Mouse (Mus musculus): ENCODE data around the gene Il1f8. TPM values are rescaled to one million over a fixed set of nuclear protein-coding genes. Genes with fewer than 3 reads are reported as not detected.
"Not testable (repeated sequence)": the region's sequence is repeated elsewhere in the genome, so short reads cannot be mapped to it uniquely, and the experiment has no call there.

The Il1f8 gene
- polyA plus RNA-seq (2017; shearing (Covaris generic)), result not detected

DNA sequence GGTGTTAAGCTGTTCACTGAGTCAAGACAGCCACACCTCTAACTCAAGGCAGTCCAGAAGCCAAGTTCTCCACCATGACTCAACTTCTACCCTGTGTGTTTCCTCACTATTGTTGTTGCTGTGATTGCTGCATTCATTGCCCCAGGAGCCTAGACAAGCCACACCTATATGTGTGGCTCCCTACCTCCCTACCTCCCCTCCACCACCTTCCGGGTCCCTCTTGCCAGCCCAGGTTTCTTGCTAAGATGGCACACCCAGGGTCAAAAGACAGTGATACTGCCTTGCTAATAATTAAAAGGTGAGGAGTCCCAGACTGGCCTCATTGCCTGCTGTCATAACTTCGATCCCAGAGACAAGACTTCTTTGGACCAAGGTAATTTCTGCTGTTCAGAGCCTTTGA lies at the start of gene Il1f8:
Gene Il1f8 (plus strand): TSS at position 301 of the 400 bp plus-strand sequence.
- ATAC-seq, result no peak

DNA sequence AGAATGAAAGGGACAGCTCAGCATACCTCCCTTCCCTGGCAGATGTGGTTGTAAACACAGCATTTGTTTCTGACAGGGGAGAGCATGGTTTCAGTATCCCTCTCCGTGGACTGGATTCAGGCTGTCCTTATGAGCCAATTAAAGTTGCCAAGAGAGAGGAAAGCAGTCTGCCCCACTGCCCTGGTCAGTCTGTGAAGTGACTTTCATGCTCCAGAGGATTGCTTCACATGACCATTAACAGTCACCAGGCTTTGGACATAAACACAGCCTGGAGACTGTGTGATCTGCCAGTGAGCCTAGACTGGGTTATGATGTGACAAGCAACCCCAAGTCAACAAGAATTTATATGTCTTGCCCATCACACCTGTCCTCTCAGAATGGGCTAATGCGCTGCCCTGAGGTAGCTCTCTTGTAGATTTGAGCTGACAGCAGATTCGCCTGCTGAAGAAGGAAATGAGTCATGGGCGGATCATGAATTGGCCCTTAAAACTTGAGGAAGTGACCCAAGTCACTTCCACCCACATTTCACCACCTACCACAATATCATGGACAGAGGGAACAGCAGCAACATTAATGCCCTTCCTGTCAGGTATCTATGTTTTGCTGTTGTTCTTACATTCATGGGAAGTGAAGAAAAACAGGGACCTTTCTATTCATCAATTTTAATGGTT lies 49.2 kb upstream of the Il1f8 start:
- ATAC-seq, result no peak

DNA sequence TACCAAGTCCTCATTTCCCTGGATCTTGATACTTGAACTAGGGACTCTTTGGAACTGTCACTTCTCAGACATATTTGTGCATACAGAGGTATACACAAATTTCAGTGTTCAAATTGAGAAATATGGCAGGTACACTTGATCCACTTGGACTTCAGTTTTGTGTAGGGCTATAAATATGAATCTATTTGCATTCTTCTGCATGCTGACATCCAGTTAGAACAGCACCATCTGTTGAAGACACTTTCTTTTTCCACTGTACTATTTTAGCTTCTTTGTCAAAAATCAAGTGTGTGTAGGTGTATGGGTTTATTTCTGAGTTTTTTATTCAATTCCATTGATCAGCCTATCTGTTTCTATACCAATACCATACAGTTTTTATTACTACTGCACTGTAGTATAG lies 43.9 kb upstream of the Il1f8 start:
- no peak for ATAC-seq

DNA sequence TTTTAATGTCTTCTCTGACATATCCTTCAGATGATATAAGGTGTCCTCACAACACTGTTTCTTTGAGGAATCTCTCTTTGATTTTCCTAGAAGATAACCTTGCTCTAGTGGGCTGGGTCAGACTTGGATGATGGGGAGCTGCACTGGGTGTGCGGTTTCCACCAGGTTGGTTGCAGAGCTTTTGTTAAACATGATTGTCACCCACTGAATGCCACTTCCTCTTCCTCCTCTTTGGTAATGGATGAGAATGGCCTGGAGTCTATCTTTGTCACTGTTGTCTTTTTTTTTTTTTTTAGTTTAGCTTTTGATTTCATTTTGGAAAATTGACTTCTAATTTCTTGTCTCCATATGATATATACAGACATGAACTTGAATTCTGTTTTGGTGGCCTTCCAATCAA lies 18.6 kb upstream of the Il1f8 start:
- no peak for ATAC-seq

DNA sequence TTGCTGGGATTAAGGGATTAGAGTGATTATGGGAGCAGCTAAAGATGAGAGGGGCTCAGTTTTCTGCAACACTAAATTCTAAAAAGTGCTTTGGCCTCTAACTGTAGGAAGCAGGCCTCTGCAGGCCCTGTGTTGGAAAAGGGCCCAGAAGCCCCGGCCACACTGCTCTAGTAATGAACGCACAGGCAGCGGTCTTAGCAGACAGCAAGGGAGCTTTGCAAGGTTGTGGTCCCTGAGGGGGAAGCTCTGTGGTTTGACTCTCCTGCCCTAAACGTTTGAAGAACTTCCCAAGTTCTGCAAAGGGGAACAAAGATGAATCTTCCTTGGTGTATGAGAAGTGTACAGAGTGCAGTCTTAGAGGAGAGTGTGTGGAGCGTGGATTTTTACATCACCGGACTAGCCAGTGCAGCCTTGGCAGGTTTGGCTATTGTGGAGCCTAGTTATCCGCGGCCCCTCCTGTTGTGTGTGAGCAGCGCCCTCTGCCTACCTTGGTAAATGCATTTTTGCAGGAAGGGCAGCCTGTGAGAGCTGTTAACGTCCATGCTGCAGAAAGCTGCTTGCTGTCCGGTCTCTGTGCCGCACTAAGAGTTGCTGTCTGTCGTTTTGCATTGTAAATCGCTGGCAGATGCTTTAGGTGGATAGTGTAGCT lies 28.8 kb downstream of the Il1f8 start:
- not testable (repeated sequence) for ATAC-seq

DNA sequence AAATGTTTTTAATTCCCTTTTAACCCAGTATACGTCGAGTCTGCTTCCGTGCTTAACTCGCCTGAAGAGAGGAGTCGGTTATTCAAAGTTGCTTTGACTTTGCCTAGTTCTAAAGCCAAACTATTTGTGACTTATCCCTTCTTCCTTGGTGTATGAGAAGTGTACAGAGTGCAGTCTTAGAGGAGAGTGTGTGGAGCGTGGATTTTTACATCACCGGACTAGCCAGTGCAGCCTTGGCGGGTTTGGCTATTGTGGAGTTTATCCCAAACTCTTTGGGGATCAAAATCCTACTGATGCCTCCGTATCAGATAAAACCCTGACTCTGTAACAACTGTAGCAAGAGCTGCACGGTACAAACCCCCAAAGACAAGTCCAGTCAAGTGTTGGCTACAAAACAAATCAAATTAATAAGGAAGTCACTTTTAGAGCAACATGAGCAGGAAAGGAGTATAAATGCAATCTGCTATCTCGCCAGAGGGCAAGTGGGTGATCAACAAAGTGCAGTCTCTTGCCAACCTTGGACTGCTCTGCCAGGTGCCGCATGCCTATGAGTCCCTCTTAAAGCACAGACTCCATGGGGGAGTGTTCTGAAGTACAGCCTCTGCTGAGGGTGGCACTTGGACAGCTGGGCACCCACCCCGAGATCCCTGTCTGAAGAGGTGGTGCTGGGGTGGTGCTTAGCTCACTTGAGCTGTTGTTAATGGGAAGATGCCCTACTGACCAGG lies 29.6 kb downstream of the Il1f8 start:
- ATAC-seq, result not testable (repeated sequence)

DNA sequence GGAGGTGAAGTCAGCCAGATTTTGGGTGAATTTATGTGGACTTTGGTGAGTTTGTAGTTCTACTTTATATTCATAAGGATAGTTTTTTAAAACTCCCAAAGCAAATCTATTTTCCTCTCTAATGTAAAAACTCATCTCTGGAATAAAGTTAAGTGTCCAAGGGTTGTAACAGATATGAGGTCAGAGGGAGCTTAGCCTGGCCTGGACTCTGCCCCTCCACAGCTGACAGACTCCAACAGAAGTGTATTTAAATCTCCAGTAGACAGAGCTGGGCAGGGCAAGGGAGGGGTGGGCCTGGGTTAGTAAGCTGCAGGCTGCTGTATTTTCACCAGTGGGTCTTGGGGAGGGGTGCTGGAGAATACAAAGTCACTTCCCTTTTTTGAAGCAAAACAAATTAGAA lies 31.1 kb downstream of the Il1f8 start:
- not testable (repeated sequence) for ATAC-seq

DNA sequence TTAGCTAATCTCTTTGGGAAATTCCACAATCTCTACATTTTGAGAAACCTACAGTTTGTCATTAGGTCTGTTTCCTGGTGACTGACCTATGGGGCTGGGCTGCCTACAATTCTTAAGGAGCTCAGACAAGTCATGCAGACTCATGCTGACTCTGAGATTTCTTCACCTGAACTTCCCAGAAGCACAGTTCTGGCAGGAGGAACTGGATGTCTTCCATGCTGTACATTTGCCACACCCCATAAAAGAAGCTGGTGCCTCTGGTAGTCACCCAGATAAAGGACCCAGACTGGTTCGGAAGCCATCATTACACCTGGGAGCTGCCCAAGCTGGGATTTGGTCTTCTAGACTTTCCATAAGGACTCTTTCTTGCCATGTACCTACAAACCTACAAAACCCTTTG lies 33.2 kb downstream of the Il1f8 start, which contains the start of gene Il1f9:
Gene Il1f9 (plus strand): TSS at position 301 of the 400 bp plus-strand sequence.
- ATAC-seq, result no peak

DNA sequence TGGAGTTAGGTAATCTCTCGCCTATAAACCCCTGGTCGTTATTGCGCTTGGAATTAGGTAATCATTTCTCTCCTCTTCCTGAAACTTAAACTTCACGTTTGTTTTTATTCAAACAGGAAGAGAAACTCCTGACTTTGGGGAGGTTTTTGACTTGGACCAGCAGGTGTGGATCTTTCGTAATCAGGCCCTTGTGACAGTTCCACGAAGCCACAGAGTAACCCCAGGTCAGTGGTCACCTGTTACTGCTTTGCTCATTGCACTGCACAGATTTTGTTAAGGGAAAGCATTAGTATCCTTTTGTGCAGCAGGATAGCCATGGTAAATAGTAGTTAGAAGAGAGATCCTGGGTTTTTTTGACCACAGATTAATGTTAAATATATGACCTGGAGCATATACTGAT lies 34.6 kb downstream of the Il1f8 start:
- no peak for ATAC-seq

DNA sequence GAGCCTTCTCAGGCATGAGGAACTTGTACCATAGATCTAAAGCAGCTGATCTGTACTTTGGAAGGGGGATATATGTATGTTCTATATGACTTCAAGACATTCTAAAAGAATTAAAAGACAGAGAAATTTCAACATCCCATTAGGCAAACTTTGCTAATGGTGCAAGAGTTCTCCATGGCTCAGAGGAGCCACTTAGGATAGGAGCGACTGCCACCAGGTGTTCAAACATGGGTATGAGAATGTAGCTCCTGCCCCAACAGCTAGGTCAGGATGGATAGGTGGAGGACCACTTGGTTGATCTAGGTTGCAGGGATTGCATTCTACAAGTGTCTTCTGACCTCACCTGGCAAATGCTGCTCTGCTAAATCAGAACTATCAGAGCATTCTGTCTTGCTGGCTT lies 35.2 kb downstream of the Il1f8 start:
- ATAC-seq, result no peak

Other genes with a start within 250 kb of the Il1f8 start
- not detected for gene Hnmt, start 103.8 kb upstream of the Il1f8 start, polyA plus RNA-seq (2017; shearing (Covaris generic))
- not detected for gene Tbpl2, start 56.6 kb upstream of the Il1f8 start, polyA plus RNA-seq (2017; shearing (Covaris generic))
- not detected for gene Il1f9, start 33.3 kb downstream of the Il1f8 start, polyA plus RNA-seq (2017; shearing (Covaris generic))
- gene Il1f6, start 62.3 kb downstream of the Il1f8 start, polyA plus RNA-seq (2017; shearing (Covaris generic)), result not detected
- not detected for gene Il1f5, start 123.8 kb downstream of the Il1f8 start, polyA plus RNA-seq (2017; shearing (Covaris generic))
- gene Il1f10, start 138.0 kb downstream of the Il1f8 start, polyA plus RNA-seq (2017; shearing (Covaris generic)), result not detected
- gene Il1rn, start 183.7 kb downstream of the Il1f8 start, polyA plus RNA-seq (2017; shearing (Covaris generic)), result 1 to 10 TPM; 1.9 to 4.8 TPM
- gene Psd4, start 214.4 kb downstream of the Il1f8 start, polyA plus RNA-seq (2017; shearing (Covaris generic)), result 100 to 1,000 TPM in 1 of 2 experiments, 10 to 100 TPM in 1; 86.5 to 142 TPM